Mouse (Mus musculus) bone marrow macrophage, adult 2 months (primary cell): ENCODE measurements around the gene Rfpl4b.

Source experiments
- CTCF ChIP-seq: IDR thresholded peaks from 2 replicates; pipeline ENCODE4 v1.5.1; 2012; ENCODE audit warnings: low read depth, mild to moderate bottlenecking, low read length, moderate library complexity
- POLR2A ChIP-seq: IDR thresholded peaks from 2 replicates; pipeline ENCODE4 v1.6.1; 2012; ENCODE audit warnings: mild to moderate bottlenecking, low read depth, low read length, borderline replicate concordance

DNA sequence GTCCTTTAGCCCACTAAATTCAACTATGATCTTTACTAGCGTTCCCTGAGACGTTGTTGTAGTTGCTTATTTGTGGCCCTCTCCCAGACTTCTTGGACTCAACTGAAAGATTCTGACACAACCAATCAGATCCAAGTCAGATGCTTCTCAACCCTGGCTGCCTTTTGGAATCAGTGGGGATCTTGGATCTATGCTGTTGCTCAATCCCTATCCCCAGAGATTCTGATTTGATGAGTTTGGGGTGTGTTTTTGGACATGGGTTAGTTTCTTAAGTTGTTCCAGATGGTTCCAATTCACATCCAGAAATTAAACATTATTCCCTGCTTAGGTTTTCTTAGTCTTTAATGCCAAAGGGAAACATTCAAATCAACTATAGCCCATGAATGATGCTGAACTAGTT lies 15.5 kb downstream of the Rfpl4b start:
- TF ChIP-seq POLR2A (no peak), CTCF (no peak)
